Mouse (Mus musculus) liver, adult 2 months (tissue): ENCODE measurements around the gene Zap70.

Experiments used
- CTCF ChIP-seq: fragments of 200-500 bp; IDR thresholded peaks from 2 replicates; pipeline ENCODE4 v1.5.1; 2011; ENCODE audit warnings: low read depth, low read length, control low read depth
- POLR2A ChIP-seq: fragments of 200-500 bp; IDR thresholded peaks from 2 replicates; pipeline ENCODE4 v1.6.1; 2011; ENCODE audit warnings: low read length, control low read depth; ENCODE audit not compliant: insufficient read depth; ENCODE audit errors: extremely low read depth

GRCm38 (mm10) chr1:36769951-36770350 lies 8.4 kb downstream of the Zap70 start:
- TF ChIP-seq CTCF (no peak), POLR2A (no peak)
